Mouse (Mus musculus): ENCODE measurements at regions not wholly inside any gene's neighbourhood (a gene's known extent, or its start where the extent isn't known, plus 50 kb on each side); places are given as distances from the start of the nearest gene placed in this dataset.

DNA sequence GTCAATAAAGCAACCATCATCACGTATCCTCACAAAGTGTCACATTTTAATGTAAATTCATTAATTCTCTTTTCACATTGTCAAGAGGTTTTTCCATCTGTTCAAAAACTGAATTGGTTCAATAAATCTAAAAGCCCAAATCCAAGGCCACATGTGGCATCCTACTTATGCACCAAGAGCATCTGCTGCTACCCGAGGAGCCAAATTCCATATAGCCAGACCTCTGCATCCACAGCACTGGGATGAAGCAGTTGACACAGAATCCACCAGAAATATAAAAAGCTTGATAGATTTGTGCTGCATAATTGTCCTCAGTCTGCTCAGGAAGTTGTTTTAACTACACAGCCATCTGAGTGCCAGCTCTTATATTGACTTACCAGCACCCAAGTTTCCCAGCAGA, 164.4 kb upstream of the Tram1l1 start:
- TF ChIP-seq EP300 (IDR thresholded peaks at IDR 0.05; ENCODE audit: low read depth) (no peak), CTCF (IDR thresholded peaks at IDR 0.05; ENCODE audit: low read depth) (no peak)

Measured in heart, postnatal 0 days (tissue).